Mouse (Mus musculus) CH12.LX (cell line): ENCODE measurements at regions not wholly inside any gene's neighbourhood (a gene's known extent, or its start where the extent isn't known, plus 50 kb on each side); places are given as distances from the start of the nearest gene placed in this dataset.

Experiments used
- DNase-seq: peaks from one replicate; pipeline ENCODE4 v3.0.0-alpha.2; 2013; ENCODE audit errors: extremely low read depth
- H3K27ac ChIP-seq: 2 replicates; pipeline ENCODE4 v1.5.1; 2012; ENCODE audit warnings: low read depth, mild to moderate bottlenecking, control low read depth, moderate library complexity; ENCODE audit not compliant: insufficient read depth
- H3K27me3 ChIP-seq: replicated peaks from 2 replicates; pipeline ENCODE3; 2012; ENCODE audit warnings: inconsistent platforms
- H3K36me3 ChIP-seq, 2 experiments: replicated peaks in 1 of 2; 2 replicates each; pipeline versions ENCODE3 to v1.6.1; 2012; ENCODE audit warnings: inconsistent platforms in 1 of 2, low read length in 1 of 2, mild to moderate bottlenecking in 1 of 2, mixed read lengths in 1 of 2, moderate library complexity in 1 of 2; ENCODE audit not compliant: control insufficient read depth in 1 of 2, insufficient read depth in 1 of 2
- H3K4me1 ChIP-seq, 2 experiments: 2 replicates each; pipeline ENCODE4 v1.6.1; 2012; ENCODE audit warnings: inconsistent platforms in 1 of 2, moderate library complexity in 1 of 2; ENCODE audit not compliant: insufficient read depth in 2 of 2, control insufficient read depth in 1 of 2
- H3K4me2 ChIP-seq: 2 replicates; pipeline ENCODE4 v1.6.1; 2012; ENCODE audit warnings: low read depth, mild to moderate bottlenecking, control low read depth; ENCODE audit not compliant: poor library complexity, insufficient read depth, severe bottlenecking
- H3K4me3 ChIP-seq, 3 experiments: fragments of 150-350 bp in 1 of 3; sonication (generic) in 1 of 3; replicated peaks in 1 of 3; 2 replicates each; pipeline versions ENCODE3 to v1.5.1; 2011 to 2012; ENCODE audit warnings: low read depth in 2 of 3, low read length in 2 of 3, mild to moderate bottlenecking in 2 of 3, moderate library complexity in 2 of 3, control low read depth in 1 of 3, improper control_type of control experiment in 1 of 3, inconsistent platforms in 1 of 3, mixed read lengths in 1 of 3; ENCODE audit not compliant: poor library complexity in 1 of 3
- H3K79me2 ChIP-seq: replicated peaks from 2 replicates; pipeline ENCODE4 v1.6.1; 2012; ENCODE audit warnings: mild to moderate bottlenecking, moderate library complexity; ENCODE audit not compliant: control insufficient read depth, poor library complexity, insufficient read depth, severe bottlenecking; ENCODE audit errors: extremely low read depth
- H3K9ac ChIP-seq: 2 replicates; pipeline ENCODE4 v1.6.1; 2012; ENCODE audit warnings: low read depth, mild to moderate bottlenecking, control low read depth, moderate library complexity; ENCODE audit not compliant: insufficient read depth
- H3K9me3 ChIP-seq: replicated peaks from 2 replicates; pipeline ENCODE3; 2012; ENCODE audit warnings: low read length, inconsistent platforms, mixed read lengths
- BHLHE40 ChIP-seq: IDR thresholded peaks from 2 replicates; pipeline ENCODE4 v1.6.1; 2011; ENCODE audit warnings: mild to moderate bottlenecking, low read depth, low read length, improper control_type of control experiment
- CHD1 ChIP-seq: IDR thresholded peaks from 2 replicates; pipeline ENCODE4 v1.6.1; 2012; ENCODE audit warnings: low read depth, low read length, improper control_type of control experiment, inconsistent platforms
- CTCF ChIP-seq, 2 experiments: IDR thresholded peaks in 1 of 2; conservative IDR thresholded peaks in 1 of 2; 2 replicates each; pipeline ENCODE4 v1.5.1; 2011 to 2012; ENCODE audit warnings: low read depth in 2 of 2, low read length in 2 of 2, improper control_type of control experiment in 1 of 2, inconsistent platforms in 1 of 2, mild to moderate bottlenecking in 1 of 2, moderate library complexity in 1 of 2
- E2F4 ChIP-seq: IDR thresholded peaks from 2 replicates; pipeline ENCODE4 v1.6.1; 2011; ENCODE audit warnings: low read depth, low read length, improper control_type of control experiment; ENCODE audit not compliant: insufficient replicate concordance
- ELF1 ChIP-seq: IDR thresholded peaks from 2 replicates; pipeline ENCODE4 v1.6.1; 2014; ENCODE audit warnings: low read depth, mild to moderate bottlenecking, inconsistent platforms, low read length, improper control_type of control experiment
- JUND ChIP-seq: conservative IDR thresholded peaks from 2 replicates; pipeline ENCODE4 v1.6.1; 2011; ENCODE audit warnings: low read depth, low read length, improper control_type of control experiment
- KAT2A ChIP-seq: IDR thresholded peaks from 2 replicates; pipeline ENCODE4 v1.6.1; 2012; ENCODE audit warnings: low read length, improper control_type of control experiment, inconsistent platforms; ENCODE audit not compliant: insufficient replicate concordance
- MAX ChIP-seq: IDR thresholded peaks from 2 replicates; pipeline ENCODE4 v1.6.1; 2011; ENCODE audit warnings: low read length, improper control_type of control experiment
- MEF2A ChIP-seq: IDR thresholded peaks from 2 replicates; pipeline ENCODE4 v1.6.1; 2014; ENCODE audit warnings: low read depth, mild to moderate bottlenecking, inconsistent platforms, low read length, improper control_type of control experiment, borderline replicate concordance
- MXI1 ChIP-seq: IDR thresholded peaks from 2 replicates; pipeline ENCODE4 v1.6.1; 2011; ENCODE audit warnings: mild to moderate bottlenecking, low read depth, low read length, improper control_type of control experiment
- MYC ChIP-seq: IDR thresholded peaks from 2 replicates; pipeline ENCODE4 v1.6.1; 2011; ENCODE audit warnings: low read depth, mild to moderate bottlenecking, improper control_type of control experiment, low read length
- PAX5 ChIP-seq: IDR thresholded peaks from 2 replicates; pipeline ENCODE4 v1.6.1; 2012; ENCODE audit warnings: low read length, inconsistent platforms, mixed read lengths
- POLR2AphosphoS2 ChIP-seq: IDR thresholded peaks from 2 replicates; pipeline ENCODE4 v1.6.1; 2011; ENCODE audit warnings: low read depth, low read length, improper control_type of control experiment
- RAD21 ChIP-seq: IDR thresholded peaks from 2 replicates; pipeline ENCODE4 v1.6.1; 2011; ENCODE audit warnings: low read depth, mild to moderate bottlenecking, low read length, improper control_type of control experiment, moderate library complexity
- TBP ChIP-seq: conservative IDR thresholded peaks from 2 replicates; pipeline ENCODE4 v1.6.1; 2011; ENCODE audit warnings: low read depth, low read length, improper control_type of control experiment
- UBTF ChIP-seq: IDR thresholded peaks from 2 replicates; pipeline ENCODE4 v1.6.1; 2012; ENCODE audit warnings: low read depth, mild to moderate bottlenecking, inconsistent platforms, low read length, improper control_type of control experiment, moderate library complexity
- USF1 ChIP-seq: IDR thresholded peaks from 2 replicates; pipeline ENCODE4 v1.6.1; 2014; ENCODE audit warnings: low read depth, mild to moderate bottlenecking, inconsistent platforms, low read length, improper control_type of control experiment
- ZC3H11A ChIP-seq: IDR thresholded peaks from 2 replicates; pipeline ENCODE4 v1.6.1; 2012; ENCODE audit warnings: low read depth, mild to moderate bottlenecking, inconsistent platforms, low read length, improper control_type of control experiment
- ZKSCAN1 ChIP-seq: IDR thresholded peaks from 2 replicates; pipeline ENCODE4 v1.6.1; 2012; ENCODE audit warnings: low read depth, inconsistent platforms, low read length, improper control_type of control experiment, borderline replicate concordance
- ZMIZ1 ChIP-seq: IDR thresholded peaks from 2 replicates; pipeline ENCODE4 v1.6.1; 2012; ENCODE audit warnings: low read depth, mild to moderate bottlenecking, inconsistent platforms, low read length, improper control_type of control experiment
- ZNF384 ChIP-seq: IDR thresholded peaks from 2 replicates; pipeline ENCODE4 v1.6.1; 2012; ENCODE audit warnings: low read depth, low read length, improper control_type of control experiment, inconsistent platforms
- dilution Hi-C: fragments of 300-500 bp; cut with MboI; formaldehyde crosslinking; loops from 2 replicates; pipeline ENCODE4 v1.14.3; 2020; ENCODE audit warnings: low sequenced_read_pairs; ENCODE audit not compliant: extremely low pct_unique_long_range_greater_than_20kb, extremely low pct_ligation_motif_present
- in situ Hi-C: fragments of 300-500 bp; cut with MboI; formaldehyde crosslinking; loops from 3 replicates; pipeline ENCODE4 v1.14.3; 2019; ENCODE audit warnings: low sequenced_read_pairs, low pct_ligation_motif_present, low pct_unique_long_range_greater_than_20kb, mixed read lengths

- in situ Hi-C loops (no loop called here), dilution Hi-C loops (no loop called here)
- no peak overlapping the region for H3K4me3 ChIP-seq
- H3K4me2 ChIP-seq, result no peak overlapping the region
- TF ChIP-seq ZNF384 (no peak), MYC (no peak), CTCF (conservative IDR thresholded peaks at IDR 0.05 in 1 of 2, IDR thresholded peaks at IDR 0.05 in 1 of 2; ENCODE audit: low read depth in 2 of 2, low read length in 2 of 2) (no peak)
- no peak overlapping the region for H3K27ac ChIP-seq
- H3K79me2 ChIP-seq, result no peaks in the 10 kb centered on the region
- peaks cover 6% of the 10 kb centered on the region for H3K27me3 ChIP-seq
- no peak overlapping the region for H3K9ac ChIP-seq
- no peak for DNase-seq
- H3K4me1 ChIP-seq, result peaks cover 0 to 42% of the 10 kb centered on the region in 2 experiments; a peak in 3 of 4 replicates
- no peaks in the 10 kb centered on the region for H3K36me3 ChIP-seq
- no peaks in the 10 kb centered on the region for H3K9me3 ChIP-seq
These were observed 208.8 kb upstream of the Dusp10 start for GRCm38 (mm10) chr1:183804295-183804694.

- TF ChIP-seq ZC3H11A (no peak), BHLHE40 (no peak), UBTF (no peak), ZNF384 (no peak), KAT2A (no peak), ZMIZ1 (no peak), TBP (no peak), E2F4 (no peak), CHD1 (no peak), USF1 (no peak)
- peaks cover 6% of the 10 kb centered on the region for H3K27me3 ChIP-seq
- H3K27ac ChIP-seq, result no peak overlapping the region
- H3K36me3 ChIP-seq, result no peaks in the 10 kb centered on the region
- no peaks in the 10 kb centered on the region for H3K9me3 ChIP-seq
- no peak overlapping the region for H3K4me3 ChIP-seq
- H3K4me1 ChIP-seq, result peaks cover 0 to 27% of the 10 kb centered on the region in 2 experiments; a peak in 3 of 4 replicates
- no peaks in the 10 kb centered on the region for H3K79me2 ChIP-seq
- H3K4me2 ChIP-seq, result no peak overlapping the region
- dilution Hi-C loops (no loop called here), in situ Hi-C loops (no loop called here)
- no peak for DNase-seq
- H3K9ac ChIP-seq, result no peak overlapping the region
These were observed 206.0 kb upstream of the Dusp10 start for GRCm38 (mm10) chr1:183806864-183807730.

GRCm38 (mm10) chr1:183808168-183808567 lies 204.9 kb upstream of the Dusp10 start:
- DNase-seq, result no peak
- H3K36me3 ChIP-seq, result no peaks in the 10 kb centered on the region
- H3K4me1 ChIP-seq, result peaks cover 0 to 17% of the 10 kb centered on the region in 2 experiments; a peak in 3 of 4 replicates
- H3K4me3 ChIP-seq, result no peak overlapping the region
- H3K79me2 ChIP-seq, result no peaks in the 10 kb centered on the region
- H3K9ac ChIP-seq, result no peak overlapping the region
- H3K27me3 ChIP-seq, result peaks cover 6% of the 10 kb centered on the region
- no peak overlapping the region for H3K27ac ChIP-seq
- H3K9me3 ChIP-seq, result no peaks in the 10 kb centered on the region
- no peak overlapping the region for H3K4me2 ChIP-seq
- TF ChIP-seq ZC3H11A, result no peak
- no peak for TF ChIP-seq ELF1
- no peak for TF ChIP-seq KAT2A
- no peak for TF ChIP-seq JUND
- no peak for TF ChIP-seq RAD21
- TF ChIP-seq MAX, result no peak
- no peak for TF ChIP-seq E2F4
- no peak for TF ChIP-seq ZKSCAN1
- TF ChIP-seq POLR2AphosphoS2, result no peak
- TF ChIP-seq MEF2A, result no peak
- TF ChIP-seq MXI1, result no peak
- TF ChIP-seq PAX5, result no peak
- TF ChIP-seq CHD1, result no peak
- in situ Hi-C loops, result no loop called here
- dilution Hi-C loops, result no loop called here
